Mouse (Mus musculus): Measurements from ENCODE around the gene Tmem40.

Gene Tmem40

GRCm38 (mm10) chr6:115761995-115762756, at the start of gene Tmem40:
Tmem40 (minus strand) TSS chr6:115762410.
- DNase-seq (ENCODE audit: low spot score), result no peak

- DNase-seq (ENCODE audit: low spot score), result no peak
Observed at GRCm38 (mm10) chr6:115811606-115812005, 49.4 kb upstream of the Tmem40 start.

GRCm38 (mm10) chr6:115808488-115809231, 46.5 kb upstream of the Tmem40 start, which contains the start of gene Rpl32:
Rpl32 (minus strand) TSS chr6:115808747.
- DNase-seq (ENCODE audit: low spot score), result peak; percentile 80

- DNase-seq (ENCODE audit: low spot score), result no peak
Observed at GRCm38 (mm10) chr6:115808196-115808487, 45.9 kb upstream of the Tmem40 start.

GRCm38 (mm10) chr6:115807464-115808195, 45.4 kb upstream of the Tmem40 start:
- DNase-seq (ENCODE audit: low spot score), result no peak

GRCm38 (mm10) chr6:115804432-115805192, 42.4 kb upstream of the Tmem40 start:
- no peak for DNase-seq (ENCODE audit: low spot score)

GRCm38 (mm10) chr6:115803541-115804382, 41.6 kb upstream of the Tmem40 start:
- DNase-seq (ENCODE audit: low spot score), result peak; percentile 57

- no peak for DNase-seq (ENCODE audit: low spot score)
Observed at GRCm38 (mm10) chr6:115801811-115802210, 39.6 kb upstream of the Tmem40 start.

- no peak for DNase-seq (ENCODE audit: low spot score)
Observed at GRCm38 (mm10) chr6:115792691-115793215, 30.5 kb upstream of the Tmem40 start.

- no peak for DNase-seq (ENCODE audit: low spot score)
Observed at GRCm38 (mm10) chr6:115791842-115792686, 29.9 kb upstream of the Tmem40 start.

- no peak for DNase-seq (ENCODE audit: low spot score)
Observed at GRCm38 (mm10) chr6:115791016-115791415, 28.8 kb upstream of the Tmem40 start.

GRCm38 (mm10) chr6:115782781-115783180, 20.6 kb upstream of the Tmem40 start:
- no peak for DNase-seq (ENCODE audit: low spot score)

- no peak for DNase-seq (ENCODE audit: low spot score)
Observed at GRCm38 (mm10) chr6:115776363-115776762, 14.2 kb upstream of the Tmem40 start.

GRCm38 (mm10) chr6:115775838-115776237, 13.6 kb upstream of the Tmem40 start:
- DNase-seq (ENCODE audit: low spot score), result no peak

- DNase-seq (ENCODE audit: low spot score), result peak; percentile 45
Observed at GRCm38 (mm10) chr6:115774501-115774921, 12.3 kb upstream of the Tmem40 start, which contains the start of gene Cand2. Cand2 (plus strand) TSS chr6:115774538.

GRCm38 (mm10) chr6:115773966-115774413, 11.8 kb upstream of the Tmem40 start:
- no peak for DNase-seq (ENCODE audit: low spot score)

GRCm38 (mm10) chr6:115772604-115773003, 10.4 kb upstream of the Tmem40 start:
- DNase-seq (ENCODE audit: low spot score), result no peak

- no peak for DNase-seq (ENCODE audit: low spot score)
Observed at GRCm38 (mm10) chr6:115772201-115772600, 10.0 kb upstream of the Tmem40 start.

GRCm38 (mm10) chr6:115770852-115771251, 8.6 kb upstream of the Tmem40 start:
- DNase-seq (ENCODE audit: low spot score), result no peak

Data from urinary bladder, postnatal 25 days (tissue).